Mouse (Mus musculus) neural tube, embryonic 10.5 days (tissue): Measurements from ENCODE around the gene Ndufb3.
"Not testable (repeated sequence)": the region's sequence is repeated elsewhere in the genome, so short reads cannot be mapped to it uniquely, and the experiment has no call there.

Experiments
- DNase-seq: peaks from one replicate; pipeline ENCODE4 v3.0.0-alpha.2; 2017; ENCODE audit warnings: low spot score; ENCODE audit errors: extremely low spot score

The Ndufb3 gene

GRCm38 (mm10) chr1:58586171-58586997, at the start of gene Ndufb3, which contains the start of gene Fam126b:
Ndufb3 (plus strand) TSS chr1:58586384.
Fam126b (minus strand) TSS chr1:58586323.
- DNase-seq: peak; percentile 88

DNA sequence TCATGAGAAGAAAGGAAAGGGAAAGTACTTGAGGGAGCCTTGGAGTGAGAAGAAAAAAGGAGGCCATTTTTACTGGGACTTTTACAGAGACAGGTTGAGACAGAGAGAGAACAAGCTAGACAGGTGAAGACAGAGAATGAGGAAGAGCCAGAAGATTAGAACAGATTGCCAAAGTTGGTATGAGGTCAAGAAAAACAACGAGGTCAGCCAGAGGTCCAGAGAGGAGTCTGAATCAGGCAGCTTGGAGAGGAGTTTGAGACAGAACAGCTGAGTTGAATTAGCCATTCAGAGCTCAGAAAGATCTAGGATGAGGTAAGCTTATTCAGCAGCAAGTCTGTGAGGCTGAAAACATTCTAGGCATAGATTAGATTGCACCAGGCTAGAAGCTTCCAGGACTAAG, 44.8 kb upstream of the Ndufb3 start:
- no peak for DNase-seq

- DNase-seq: not testable (repeated sequence)
These were observed 25.8 kb upstream of the Ndufb3 start for GRCm38 (mm10) chr1:58560370-58560769.

DNA sequence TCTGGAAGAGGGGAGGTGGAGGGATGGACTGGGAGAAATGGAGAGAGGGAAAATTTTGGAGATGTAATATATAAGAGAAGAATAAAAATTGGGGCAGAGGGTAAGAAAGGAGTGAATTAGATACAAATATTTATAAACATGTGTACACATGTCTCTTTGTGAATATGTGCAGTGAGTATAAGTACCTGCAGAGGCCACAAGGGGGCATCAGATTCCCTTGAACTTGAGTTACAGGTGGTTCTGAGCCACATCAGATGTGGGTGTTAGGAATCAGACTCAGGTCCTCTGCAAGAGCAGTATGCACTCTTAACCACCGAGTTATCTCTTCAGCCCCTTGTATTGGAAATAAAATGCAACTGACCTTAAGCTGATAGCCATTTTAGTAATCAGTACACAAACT, 23.7 kb upstream of the Ndufb3 start:
- DNase-seq: no peak

- DNase-seq: no peak
These were observed 21.2 kb upstream of the Ndufb3 start for GRCm38 (mm10) chr1:58564981-58565380.

DNA sequence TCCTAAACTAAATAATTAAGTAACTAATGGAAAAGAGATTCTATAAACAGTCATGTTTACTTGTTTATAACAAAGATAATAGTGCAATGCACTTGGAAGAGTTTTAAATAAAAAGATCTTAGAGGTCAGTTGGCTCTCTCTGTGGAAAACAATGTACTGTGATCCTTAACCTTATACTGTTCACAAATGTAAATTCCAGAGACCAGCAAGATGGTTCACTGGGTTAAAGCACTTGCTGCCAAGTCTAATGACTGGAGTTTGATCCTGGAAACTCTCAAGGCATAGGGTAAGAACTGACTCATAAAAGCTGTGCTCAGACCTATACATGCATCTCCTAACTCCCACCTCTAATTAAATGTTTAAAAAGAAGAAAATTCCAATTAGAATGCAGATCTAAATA, 19.6 kb upstream of the Ndufb3 start:
- DNase-seq: no peak

GRCm38 (mm10) chr1:58568456-58569130, 17.6 kb upstream of the Ndufb3 start:
- no peak for DNase-seq

DNA sequence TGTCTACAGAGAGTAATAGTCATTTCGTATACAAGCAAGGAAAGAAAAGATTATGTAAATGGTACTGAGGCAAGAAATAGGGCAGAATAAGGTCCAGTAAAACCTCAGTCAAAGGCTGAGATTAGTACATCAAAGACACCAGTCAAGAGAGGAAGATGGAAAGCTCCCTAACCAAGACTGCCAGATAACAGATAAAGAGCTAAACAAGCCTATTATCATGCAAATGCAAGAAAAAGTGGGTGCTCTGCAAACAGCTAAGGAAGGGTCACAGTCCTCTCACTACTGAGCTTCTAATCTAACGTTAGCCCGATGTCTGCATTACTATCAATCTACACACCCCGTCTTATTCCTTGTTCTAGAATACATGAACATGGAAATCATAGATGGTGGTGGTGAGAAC, 15.7 kb upstream of the Ndufb3 start:
- DNase-seq: no peak

GRCm38 (mm10) chr1:58579179-58579578, 7.0 kb upstream of the Ndufb3 start:
- no peak for DNase-seq

GRCm38 (mm10) chr1:58582611-58583010, 3.6 kb upstream of the Ndufb3 start:
- DNase-seq: no peak

- no peak for DNase-seq
These were observed 1.9 kb upstream of the Ndufb3 start for GRCm38 (mm10) chr1:58584271-58584670.

DNA sequence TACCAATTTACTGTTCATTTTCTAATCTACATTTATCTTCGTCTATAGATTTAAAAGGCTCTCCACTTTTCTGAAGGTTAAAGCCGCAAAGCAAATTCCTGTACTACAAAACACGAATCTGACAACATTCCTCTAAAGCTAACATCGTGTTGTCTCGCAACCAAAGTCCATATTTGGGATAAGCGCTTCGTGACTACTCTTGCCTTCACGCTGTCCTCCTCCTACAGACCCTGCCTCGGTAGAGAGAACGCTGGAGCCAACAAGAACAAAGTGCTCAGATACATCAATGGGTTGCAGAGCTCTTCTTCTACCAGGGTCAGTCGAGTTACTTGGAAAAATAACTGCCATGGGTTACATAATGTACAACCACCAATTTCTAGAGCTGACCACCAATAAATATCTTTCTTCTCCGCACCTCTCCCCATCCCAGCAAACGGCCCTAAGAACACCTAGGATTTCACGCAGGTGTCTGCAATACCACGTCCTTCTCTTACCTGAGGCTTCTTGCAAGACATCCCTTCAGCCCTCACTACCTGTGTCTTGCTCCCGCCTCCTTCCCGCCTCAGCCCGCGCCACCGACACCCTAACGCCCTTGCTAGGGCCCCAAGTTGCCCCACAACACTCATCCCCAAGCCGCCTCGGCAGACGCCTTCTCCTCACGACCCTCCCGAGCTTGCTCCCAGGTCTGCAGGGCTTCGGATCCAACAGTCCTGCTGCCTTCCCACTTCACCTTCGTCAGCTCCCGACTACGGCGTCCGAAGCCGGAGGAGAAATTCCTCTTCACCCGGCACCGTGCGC, 612 bp upstream of the Ndufb3 start:
- DNase-seq: no peak

GRCm38 (mm10) chr1:58587491-58587890, 1.3 kb downstream of the Ndufb3 start:
- no peak for DNase-seq

DNA sequence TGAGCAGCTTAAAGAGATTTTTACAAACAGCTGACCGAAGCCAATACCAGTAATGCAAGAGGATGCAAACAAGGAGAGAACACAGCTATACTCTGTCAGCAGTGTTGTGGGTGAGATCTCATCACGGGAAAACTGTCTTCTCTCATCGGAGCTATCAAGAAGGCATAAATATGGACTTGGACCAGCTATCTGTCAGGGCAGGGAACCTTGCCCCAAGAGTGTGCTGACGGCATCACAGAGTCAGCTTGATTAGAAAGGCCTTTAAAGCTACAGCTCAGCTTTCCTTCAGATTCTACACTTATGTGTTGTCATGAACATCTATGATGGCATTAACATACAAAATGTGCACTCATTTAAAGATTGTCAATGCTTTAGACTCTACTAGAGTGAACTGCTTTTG, 16.5 kb downstream of the Ndufb3 start:
- DNase-seq: no peak

- DNase-seq: no peak
These were observed 17.6 kb downstream of the Ndufb3 start for GRCm38 (mm10) chr1:58603738-58604137.

- not testable (repeated sequence) for DNase-seq
These were observed 23.4 kb downstream of the Ndufb3 start for GRCm38 (mm10) chr1:58609591-58609990.

- DNase-seq: no peak
These were observed 24.0 kb downstream of the Ndufb3 start for GRCm38 (mm10) chr1:58610166-58610565.

- DNase-seq: no peak
These were observed 24.4 kb downstream of the Ndufb3 start for GRCm38 (mm10) chr1:58610611-58611010.

GRCm38 (mm10) chr1:58613786-58614185, 27.6 kb downstream of the Ndufb3 start:
- DNase-seq: no peak

DNA sequence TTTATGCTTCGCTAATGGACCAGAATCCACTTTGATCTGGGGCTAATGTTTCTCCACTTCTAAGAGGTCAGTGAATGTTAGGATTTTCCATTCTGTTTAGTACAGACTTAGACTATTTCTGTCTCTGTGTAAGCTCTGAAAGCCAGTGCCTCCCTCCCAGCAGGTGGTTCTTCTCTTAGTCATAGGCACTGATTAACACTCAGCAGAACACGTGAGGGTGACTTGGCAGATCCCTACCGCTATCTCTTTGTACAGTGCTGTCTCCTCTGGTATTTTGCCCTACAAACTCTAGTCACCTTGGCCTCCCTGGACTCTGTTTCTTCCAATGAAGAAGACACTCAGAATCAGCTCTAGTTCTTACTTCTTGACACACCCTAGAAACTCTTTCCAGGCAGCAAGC, 28.2 kb downstream of the Ndufb3 start:
- DNase-seq: no peak

GRCm38 (mm10) chr1:58615146-58615545, 29.0 kb downstream of the Ndufb3 start:
- DNase-seq: no peak

GRCm38 (mm10) chr1:58616176-58616575, 30.0 kb downstream of the Ndufb3 start:
- DNase-seq: no peak
